Mouse (Mus musculus): Measurements from ENCODE around the gene Dll4. TPM values are rescaled to one million over a fixed set of nuclear protein-coding genes. Genes with fewer than 3 reads are reported as not detected.

Gene Dll4
- polyA plus RNA-seq, 1 experiment from 2014 or later, result 4.9 TPM

DNA sequence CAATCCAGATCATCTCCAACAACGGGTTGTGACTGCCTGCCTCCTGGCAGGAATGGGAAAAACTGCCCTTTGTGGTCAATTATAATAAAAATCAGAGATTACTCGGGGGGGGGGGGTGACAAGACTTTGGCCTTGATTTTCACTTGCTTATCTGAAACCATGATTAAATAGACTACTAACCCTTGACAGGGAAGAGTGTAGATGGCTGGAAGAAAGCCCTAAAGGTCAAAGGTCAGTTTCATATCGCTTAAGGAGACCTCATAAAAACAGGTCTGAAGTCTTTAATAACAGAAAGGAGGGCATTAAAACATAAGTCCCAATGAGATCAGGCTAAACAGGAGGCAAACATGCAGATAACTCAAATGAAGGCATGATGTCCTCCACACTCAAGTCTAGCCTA is 41.8 kb downstream of the Dll4 start:
- ATAC-seq (ENCODE audit: low read depth), result no peak
- no peak overlapping the region for H3K4me3 ChIP-seq
- H3K9me3 ChIP-seq, result no peaks in the 10 kb centered on the region
- H3K4me2 ChIP-seq, result no peak overlapping the region
- peaks cover 47% of the 10 kb centered on the region for H3K36me3 ChIP-seq
- 82% methylated on average over 3 of the region's 3 CpGs for WGBS
- H3K27me3 ChIP-seq, result no peaks in the 10 kb centered on the region
- H3K27ac ChIP-seq (replicated peaks), result no peak overlapping the region
- H3K4me1 ChIP-seq (replicated peaks), result no peaks in the 10 kb centered on the region
- H3K9ac ChIP-seq, result no peak overlapping the region

DNA sequence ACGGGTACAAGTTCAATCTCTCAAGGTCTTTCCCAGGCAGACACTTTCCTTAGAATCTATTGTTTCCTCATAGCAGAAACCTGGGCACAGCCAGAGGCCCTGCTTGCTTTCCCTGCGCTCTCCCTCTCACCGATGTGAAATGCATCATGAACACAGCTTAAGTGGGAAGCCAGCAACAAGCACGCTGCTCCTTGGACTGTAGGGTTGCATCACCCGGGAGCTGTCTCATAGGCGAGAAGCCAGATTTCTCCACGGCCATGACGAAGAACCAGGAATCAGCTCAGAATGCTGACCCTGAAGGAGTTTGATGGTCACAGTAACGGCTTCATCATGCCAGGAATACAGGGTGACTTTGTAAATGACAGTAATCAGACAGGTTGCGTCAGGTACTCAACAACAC is 44.5 kb downstream of the Dll4 start:
- ATAC-seq (ENCODE audit: low read depth), result no peak
- no peak overlapping the region for H3K9ac ChIP-seq
- H3K4me1 ChIP-seq (replicated peaks), result no peaks in the 10 kb centered on the region
- H3K36me3 ChIP-seq, result peaks cover 73% of the 10 kb centered on the region
- no peaks in the 10 kb centered on the region for H3K9me3 ChIP-seq
- WGBS, result 95% methylated on average over 10 of the region's 10 CpGs
- no peak overlapping the region for H3K4me3 ChIP-seq
- H3K27me3 ChIP-seq, result no peaks in the 10 kb centered on the region
- H3K4me2 ChIP-seq, result no peak overlapping the region
- H3K27ac ChIP-seq (replicated peaks), result no peak overlapping the region

DNA sequence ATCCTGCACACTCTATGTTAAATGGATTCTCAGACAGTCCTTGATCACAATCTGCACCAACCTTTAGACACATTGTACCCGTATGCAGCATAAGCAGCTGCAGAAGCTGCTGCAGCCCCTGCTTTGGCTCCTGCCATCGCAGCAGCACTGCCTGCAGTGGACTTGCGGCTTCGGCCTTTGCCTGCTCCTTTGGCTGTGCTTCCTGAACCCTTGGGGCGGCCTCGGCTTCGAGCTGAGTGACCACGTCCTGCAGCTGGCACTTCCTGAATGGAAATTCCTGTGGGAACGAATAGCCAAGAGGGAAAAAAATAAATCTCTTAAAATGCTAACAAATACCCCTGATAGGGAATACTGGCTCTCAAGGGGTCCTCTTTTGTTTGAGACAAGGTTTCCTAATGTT is 51.7 kb downstream of the Dll4 start:
- 83% methylated on average over 9 of the region's 9 CpGs for WGBS
- H3K36me3 ChIP-seq, result peaks cover 88% of the 10 kb centered on the region
- no peak for ATAC-seq (ENCODE audit: low read depth)

DNA sequence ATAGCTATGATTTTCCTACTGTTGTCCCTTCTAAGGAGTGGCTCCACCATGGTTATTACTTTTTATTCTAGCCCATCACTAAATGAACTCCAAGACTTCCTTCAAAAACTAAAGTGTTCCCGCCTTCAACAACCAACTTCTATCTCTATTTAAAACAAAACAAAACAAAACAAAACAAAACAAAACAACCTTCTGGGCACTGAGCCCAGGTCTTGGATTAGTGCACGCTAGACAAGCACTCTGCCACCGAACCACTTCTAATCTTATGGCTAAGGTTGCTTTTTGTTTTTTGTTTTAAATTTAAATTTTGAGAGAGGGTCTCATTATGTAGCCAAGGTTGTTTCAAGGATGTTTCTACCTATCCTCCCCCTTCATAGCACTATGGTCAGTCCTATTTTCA is 52.2 kb downstream of the Dll4 start:
- Histone ChIP-seq H3K27ac (replicated peaks) (no peak overlapping the region), H3K9me3 (no peaks in the 10 kb centered on the region), H3K4me3 (no peak overlapping the region), H3K9ac (no peak overlapping the region), H3K4me1 (replicated peaks) (no peaks in the 10 kb centered on the region), H3K27me3 (no peaks in the 10 kb centered on the region), H3K36me3 (peaks cover 85% of the 10 kb centered on the region), H3K4me2 (no peak overlapping the region)
- 81% methylated on average over 3 of the region's 3 CpGs for WGBS
- no peak for ATAC-seq (ENCODE audit: low read depth)

More for the DNA sequence above, 51.7 kb downstream of the Dll4 start:
- H3K9me3 ChIP-seq, result no peaks in the 10 kb centered on the region
- no peak overlapping the region for H3K27ac ChIP-seq (replicated peaks)
- no peaks in the 10 kb centered on the region for H3K4me1 ChIP-seq (replicated peaks)
- H3K27me3 ChIP-seq, result no peaks in the 10 kb centered on the region
- H3K4me2 ChIP-seq, result no peak overlapping the region
- no peak overlapping the region for H3K9ac ChIP-seq
- H3K4me3 ChIP-seq, result no peak overlapping the region

DNA sequence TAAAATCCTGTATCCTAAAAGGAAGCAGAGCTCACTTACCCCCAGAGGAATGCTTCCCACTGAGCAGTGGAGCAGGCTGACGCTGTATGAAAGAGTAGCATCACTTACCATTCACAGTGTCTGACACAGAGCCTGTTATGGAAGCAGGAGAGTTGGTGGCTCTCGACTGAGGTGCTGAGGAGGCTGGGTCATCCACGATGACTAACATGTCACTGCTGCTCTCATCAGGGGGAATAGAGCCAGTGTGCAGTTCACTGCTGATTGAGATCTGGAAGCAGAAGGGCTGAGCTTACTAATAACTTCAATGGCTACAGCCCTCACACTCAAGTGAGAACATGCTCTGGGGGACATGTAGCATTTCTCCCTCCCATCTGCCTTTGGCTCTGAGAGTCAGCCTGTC is 53.9 kb downstream of the Dll4 start:
- H3K9me3 ChIP-seq, result no peaks in the 10 kb centered on the region

More for the DNA sequence above, 53.9 kb downstream of the Dll4 start:
- H3K27me3 ChIP-seq, result no peaks in the 10 kb centered on the region
- H3K4me3 ChIP-seq, result no peak overlapping the region
- no peak overlapping the region for H3K27ac ChIP-seq (replicated peaks)
- no peak overlapping the region for H3K9ac ChIP-seq
- H3K4me2 ChIP-seq, result no peak overlapping the region
- H3K4me1 ChIP-seq (replicated peaks), result no peaks in the 10 kb centered on the region
- no peak for ATAC-seq (ENCODE audit: low read depth)
- WGBS, result 96% methylated on average over 3 of the region's 3 CpGs
- peaks cover 77% of the 10 kb centered on the region for H3K36me3 ChIP-seq

Other genes with a start within 250 kb of the Dll4 start
- gene Rad51, start 213.0 kb upstream of the Dll4 start, polyA plus RNA-seq (2015; fragmentation: Nextera tagmentation; extraction: Ambion mirVana), result 8.3 and 10.5 TPM in 2 replicates
- 42.3 and 43.9 TPM in 2 replicates for gene Rmdn3, start 168.8 kb upstream of the Dll4 start, polyA plus RNA-seq (2015; fragmentation: Nextera tagmentation; extraction: Ambion mirVana)
- gene Gchfr, start 158.0 kb upstream of the Dll4 start, polyA plus RNA-seq (2015; fragmentation: Nextera tagmentation; extraction: Ambion mirVana), result 1.2 and 2.3 TPM in 2 replicates
- gene Gm14137, start 151.3 kb upstream of the Dll4 start, polyA plus RNA-seq (2015; fragmentation: Nextera tagmentation; extraction: Ambion mirVana), result 0.50 and 0.66 TPM in 2 replicates
- gene Zfyve19, start 117.2 kb upstream of the Dll4 start, polyA plus RNA-seq (2015; fragmentation: Nextera tagmentation; extraction: Ambion mirVana), result 54.8 and 58.9 TPM in 2 replicates
- gene Dnajc17, start 117.0 kb upstream of the Dll4 start, polyA plus RNA-seq (2015; fragmentation: Nextera tagmentation; extraction: Ambion mirVana), result 20.4 and 24.4 TPM in 2 replicates
- gene Ppp1r14d, start 95.9 kb upstream of the Dll4 start, polyA plus RNA-seq (2015; fragmentation: Nextera tagmentation; extraction: Ambion mirVana), result not detected in 2 replicates
- gene Spint1, start 88.4 kb upstream of the Dll4 start, polyA plus RNA-seq (2015; fragmentation: Nextera tagmentation; extraction: Ambion mirVana), result 0.32 and 0.92 TPM in 2 replicates
- gene Rhov, start 54.5 kb upstream of the Dll4 start, polyA plus RNA-seq (2015; fragmentation: Nextera tagmentation; extraction: Ambion mirVana), result 18.3 and 19.1 TPM in 2 replicates
- gene Vps18, start 37.0 kb upstream of the Dll4 start, polyA plus RNA-seq (2015; fragmentation: Nextera tagmentation; extraction: Ambion mirVana), result 23.9 and 24.2 TPM in 2 replicates
- gene Chac1, start 25.4 kb downstream of the Dll4 start, polyA plus RNA-seq (2015; fragmentation: Nextera tagmentation; extraction: Ambion mirVana), result 6.2 TPM in 2 replicates
- gene Ino80, start 151.9 kb downstream of the Dll4 start, polyA plus RNA-seq (2015; fragmentation: Nextera tagmentation; extraction: Ambion mirVana), result 3.1 and 3.2 TPM in 2 replicates
- gene Exd1, start 221.8 kb downstream of the Dll4 start, polyA plus RNA-seq (2015; fragmentation: Nextera tagmentation; extraction: Ambion mirVana), result 0.43 and 0.71 TPM in 2 replicates
- gene Chp1, start 221.9 kb downstream of the Dll4 start, polyA plus RNA-seq (2015; fragmentation: Nextera tagmentation; extraction: Ambion mirVana), result 70.9 and 73.0 TPM in 2 replicates

All from neural tube, embryonic 13.5 days (tissue).